Mouse (Mus musculus) megakaryocyte progenitor cell, adult 5-6 weeks (primary cell): ENCODE measurements around the gene Gnpnat1. TPM values are rescaled to one million over a fixed set of nuclear protein-coding genes. Genes with fewer than 3 reads are reported as not detected.

Source experiments
- total RNA-seq, 2 experiments: library from RNA; stranded (forward) in 1 of 2; stranded (reverse) in 1 of 2; fragments of 157-497, 149-512 nt in 1 of 2; fragments of 200-1000 nt in 1 of 2; gene quantifications; 2 replicates each; pipeline versions ENCODE4 v1.2.3 to v1.2.4; 2015 to 2017

The Gnpnat1 gene
- total RNA-seq, 2 experiments from 2014 or later = 22.7 to 49.7 TPM

Other genes with a start within 250 kb of the Gnpnat1 start
- 1.5 and 2.2 TPM in 2 replicates for gene Gpr137c, start 185.2 kb downstream of the Gnpnat1 start, total RNA-seq (2015)
- gene Gpr137c, start 185.2 kb downstream of the Gnpnat1 start, total RNA-seq (2017) = 1.7 and 2.3 TPM in 2 replicates
- gene Txndc16, start 184.6 kb downstream of the Gnpnat1 start, total RNA-seq (2015) = 8.1 and 11.1 TPM in 2 replicates
- 11.2 and 14.2 TPM in 2 replicates for gene Txndc16, start 184.6 kb downstream of the Gnpnat1 start, total RNA-seq (2017)
- gene Ero1l, start 86.1 kb downstream of the Gnpnat1 start, total RNA-seq (2015) = 137 and 148 TPM in 2 replicates
- 72.8 and 86.0 TPM in 2 replicates for gene Ero1l, start 86.1 kb downstream of the Gnpnat1 start, total RNA-seq (2017)
- gene Psmc6, start 75.1 kb downstream of the Gnpnat1 start, total RNA-seq (2015) = 158 and 168 TPM in 2 replicates
- 186 and 238 TPM in 2 replicates for gene Psmc6, start 75.1 kb downstream of the Gnpnat1 start, total RNA-seq (2017)
- 44.6 and 51.5 TPM in 2 replicates for gene Styx, start 53.8 kb downstream of the Gnpnat1 start, total RNA-seq (2015)
- 18.7 and 19.7 TPM in 2 replicates for gene Styx, start 53.8 kb downstream of the Gnpnat1 start, total RNA-seq (2017)
- not detected in 2 replicates for gene Fermt2, start 125.2 kb upstream of the Gnpnat1 start, total RNA-seq (2015)
- gene Fermt2, start 125.2 kb upstream of the Gnpnat1 start, total RNA-seq (2017) = not detected in 2 replicates